Mouse (Mus musculus) stomach, postnatal 0 days (tissue): ENCODE results near the gene Ccnb3.

ENCODE experiments used
- CTCF ChIP-seq: IDR thresholded peaks from 2 replicates; pipeline ENCODE4 v1.5.1; 2016; ENCODE audit warnings: antibody characterized with exemption, low read depth, mild to moderate bottlenecking, moderate library complexity
- EP300 ChIP-seq: optimal IDR thresholded peaks from 2 replicates; pipeline ENCODE3; 2016; ENCODE audit warnings: antibody characterized with exemption

- no peak for TF ChIP-seq CTCF
- no peak for TF ChIP-seq EP300
These were observed 22.7 kb upstream of the Ccnb3 start for GRCm38 (mm10) chrX:7064109-7064508.
